Mouse (Mus musculus): ENCODE results near the gene Tsfm.
"Not testable (repeated sequence)": the region's sequence is repeated elsewhere in the genome, so short reads cannot be mapped to it uniquely, and the experiment has no call there.

Tsfm gene

DNA sequence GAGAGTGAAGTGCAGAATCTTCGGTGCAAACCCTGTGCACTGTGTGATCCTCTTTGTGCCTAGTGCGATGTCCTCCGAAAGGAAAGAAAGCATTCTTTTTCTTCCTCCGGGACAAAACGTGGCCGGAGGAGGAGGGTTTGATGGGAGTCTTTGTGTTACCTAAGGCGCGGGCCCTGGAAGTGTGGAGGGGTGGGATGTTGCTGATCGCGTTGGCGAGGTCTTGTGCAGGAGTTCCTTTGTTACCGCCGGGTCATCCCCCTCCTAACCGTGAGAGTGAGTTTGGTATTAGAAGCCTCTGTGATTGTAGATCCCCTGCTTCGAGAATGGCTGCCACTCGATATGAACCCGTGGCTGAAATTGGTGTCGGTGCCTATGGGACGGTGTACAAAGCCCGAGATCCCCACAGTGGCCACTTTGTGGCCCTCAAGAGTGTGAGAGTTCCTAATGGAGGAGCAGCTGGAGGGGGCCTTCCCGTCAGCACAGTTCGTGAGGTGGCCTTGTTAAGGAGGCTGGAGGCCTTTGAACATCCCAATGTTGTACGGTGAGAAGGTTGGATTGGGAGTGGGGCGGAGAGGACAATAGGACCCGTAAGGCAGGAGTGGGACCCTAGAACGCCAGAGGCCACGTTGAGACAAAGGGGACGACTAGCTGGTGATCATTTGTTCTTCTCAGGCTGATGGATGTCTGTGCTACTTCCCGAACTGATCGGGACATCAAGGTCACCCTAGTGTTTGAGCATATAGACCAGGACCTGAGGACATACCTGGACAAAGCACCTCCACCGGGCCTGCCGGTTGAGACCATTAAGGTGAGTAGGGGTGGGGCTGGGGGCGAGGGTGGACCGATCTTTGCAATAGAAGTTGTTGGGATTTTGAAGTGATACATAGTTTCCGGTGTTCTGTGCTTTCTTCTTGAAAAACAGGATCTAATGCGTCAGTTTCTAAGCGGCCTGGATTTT, 33.6 kb upstream of the Tsfm start:
- DNase-seq: peak in 1 of 2 experiments; percentile 50

DNA sequence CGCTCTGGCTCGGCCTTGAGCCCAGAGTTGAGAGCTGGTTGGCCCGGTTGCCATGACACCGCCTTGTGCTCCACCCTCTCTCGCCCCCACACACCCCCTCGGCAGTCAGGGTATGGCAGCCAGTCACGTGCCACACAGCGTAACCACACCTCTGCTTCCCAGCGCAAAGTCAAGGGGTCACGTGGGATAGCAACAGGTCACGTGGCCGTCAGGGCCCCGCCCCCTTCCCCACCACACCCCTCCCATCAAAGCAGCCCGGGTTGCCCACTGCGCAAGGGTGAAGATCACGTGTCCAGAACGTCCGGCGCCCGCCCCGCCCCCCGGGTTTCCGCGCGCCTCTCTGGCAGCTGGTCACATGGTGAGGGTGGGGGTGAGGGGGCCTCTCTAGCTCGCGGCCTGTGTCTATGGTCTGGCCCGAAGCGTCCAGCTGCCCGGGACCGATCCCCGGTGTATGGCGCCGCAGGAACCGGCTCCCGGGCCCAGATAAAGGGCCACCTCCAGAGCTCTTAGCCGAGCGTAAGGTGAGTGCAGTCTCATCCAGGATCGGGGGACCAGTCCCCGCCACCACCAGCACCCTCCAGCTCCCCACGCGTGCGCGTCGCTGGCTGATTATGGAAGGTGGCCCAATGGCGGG, 32.7 kb upstream of the Tsfm start, which contains the start of gene Cdk4:
Cdk4 (plus strand) TSS at position 296 of the 634 bp plus-strand sequence.
- peak; percentile 98 to 99 for DNase-seq

DNA sequence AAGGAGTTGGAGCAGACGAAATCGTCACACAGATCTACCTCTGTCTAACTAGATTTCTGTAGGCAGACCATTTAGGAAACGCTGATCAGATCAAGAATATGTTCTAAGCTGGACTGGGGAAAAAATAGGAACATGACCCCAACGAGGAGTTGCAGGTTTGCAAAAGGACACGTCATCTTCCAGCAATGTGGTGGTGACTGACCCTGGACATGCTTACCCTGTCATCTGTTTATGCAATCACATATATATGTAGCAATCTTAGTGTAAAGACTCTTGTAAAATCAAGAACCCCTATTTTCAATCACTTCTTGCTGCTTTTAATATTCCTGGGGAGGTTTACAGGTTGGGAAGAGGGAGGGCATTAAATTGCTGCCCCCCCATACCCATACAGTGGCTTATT, 31.9 kb upstream of the Tsfm start:
- DNase-seq: no peak

DNA sequence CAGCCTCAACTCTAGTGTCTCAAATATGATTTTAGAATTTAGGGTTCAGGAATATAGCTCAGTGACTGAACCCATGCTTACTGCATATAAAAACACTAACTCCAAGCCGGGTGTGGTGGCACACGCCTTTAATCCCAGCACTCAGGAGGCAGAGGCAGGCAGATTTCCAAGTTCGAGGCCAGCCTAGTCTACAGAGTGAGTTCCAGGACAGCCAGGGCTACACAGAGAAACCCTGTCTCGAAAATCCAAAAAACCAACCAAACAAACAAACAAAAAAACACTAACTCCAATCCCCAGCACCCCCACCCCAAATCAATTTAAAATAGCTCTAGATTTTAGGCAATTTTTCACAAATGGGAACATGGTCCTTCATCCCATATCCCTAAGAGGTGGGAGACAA, 31.5 kb upstream of the Tsfm start:
- not testable (repeated sequence) for DNase-seq

DNA sequence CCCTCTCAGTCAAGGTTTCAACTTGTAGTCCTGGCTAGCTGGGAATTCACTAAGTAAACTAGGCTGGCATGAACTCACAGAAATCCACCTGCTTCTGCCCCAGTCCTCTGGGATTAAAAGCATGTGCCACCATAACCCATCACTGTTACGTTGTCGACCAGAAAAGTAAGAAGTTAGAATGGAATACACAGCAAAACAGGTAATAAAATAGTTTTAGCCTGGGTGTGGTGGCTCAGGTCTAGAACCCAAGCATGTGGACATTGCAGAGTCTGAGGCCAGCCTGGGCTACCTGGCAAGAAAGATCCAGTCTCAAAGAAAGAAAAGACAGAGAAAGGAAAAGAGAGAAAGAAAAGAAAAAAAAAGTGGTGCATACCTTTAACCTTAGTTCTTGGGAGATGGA, 30.9 kb upstream of the Tsfm start:
- DNase-seq: no peak

DNA sequence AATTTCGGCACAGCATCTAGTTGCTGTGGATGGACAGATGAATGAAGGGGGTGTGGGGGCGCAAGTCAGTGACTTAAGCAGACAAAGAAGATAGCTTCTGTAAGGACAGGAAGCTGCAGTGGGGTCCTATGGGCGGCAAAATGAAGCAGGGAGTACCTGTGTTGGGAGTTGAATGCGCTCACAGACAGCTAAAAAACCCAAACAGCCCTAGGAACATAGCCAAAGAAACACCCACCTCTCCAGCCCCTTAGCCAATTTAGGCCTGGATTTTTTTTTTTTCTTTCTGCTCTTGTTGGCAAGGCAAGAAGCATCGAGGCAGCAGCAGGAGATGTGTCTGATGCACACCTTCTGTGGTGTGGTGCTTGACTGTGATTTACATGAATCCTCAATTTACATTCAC, 30.4 kb upstream of the Tsfm start:
- DNase-seq: peak in 1 of 2 experiments; percentile 30

DNA sequence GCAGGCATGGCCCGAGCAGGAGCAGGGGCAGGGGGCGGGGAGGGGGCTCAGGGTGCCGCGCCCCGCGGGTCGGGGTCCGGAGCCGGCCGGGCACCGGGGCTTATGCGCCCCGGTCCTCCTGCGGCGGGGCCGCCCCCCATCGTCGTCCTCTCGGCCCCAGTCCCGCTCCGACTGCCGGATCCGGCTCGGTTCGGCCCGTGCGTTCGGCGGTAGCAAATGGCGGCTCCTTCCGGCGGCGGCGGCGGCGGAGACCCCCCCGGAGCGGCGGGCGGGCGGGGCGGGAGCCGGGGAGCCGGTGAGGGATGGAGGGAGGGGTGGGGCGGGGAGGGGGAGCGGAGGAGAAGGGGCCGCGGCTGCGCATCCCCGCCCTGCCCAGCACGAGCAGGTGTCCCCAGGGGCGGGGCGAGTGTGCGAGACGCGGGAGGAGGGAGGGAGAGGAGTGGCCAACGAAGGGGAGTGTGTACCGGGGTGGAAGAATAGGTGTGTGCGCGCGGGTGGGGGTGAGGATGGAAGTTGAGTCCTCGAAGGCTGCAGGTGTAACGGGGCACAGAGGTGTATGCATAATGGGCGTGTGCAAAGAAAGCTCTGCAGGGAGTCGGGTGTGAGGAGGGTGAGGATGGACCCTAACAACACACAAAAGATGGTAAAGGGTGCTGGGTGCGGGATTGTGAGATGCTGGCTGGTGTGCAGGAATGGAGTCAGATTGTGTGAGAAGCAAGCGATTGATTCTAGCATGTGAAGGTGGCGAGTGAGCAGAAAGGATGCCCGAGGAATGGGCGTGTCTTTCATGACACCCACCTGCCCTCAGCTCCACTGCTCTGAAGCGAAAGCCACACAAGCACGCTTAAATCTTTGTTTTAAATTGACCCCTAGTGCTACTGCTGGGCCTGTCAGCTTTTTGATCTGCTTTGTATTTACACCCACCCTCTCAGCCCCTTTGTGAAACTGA, 29.6 kb upstream of the Tsfm start, which contains the start of gene March9:
March9 (minus strand) TSS at position 217 of the 949 bp plus-strand sequence.
- DNase-seq: peak; percentile 85 to 95

DNA sequence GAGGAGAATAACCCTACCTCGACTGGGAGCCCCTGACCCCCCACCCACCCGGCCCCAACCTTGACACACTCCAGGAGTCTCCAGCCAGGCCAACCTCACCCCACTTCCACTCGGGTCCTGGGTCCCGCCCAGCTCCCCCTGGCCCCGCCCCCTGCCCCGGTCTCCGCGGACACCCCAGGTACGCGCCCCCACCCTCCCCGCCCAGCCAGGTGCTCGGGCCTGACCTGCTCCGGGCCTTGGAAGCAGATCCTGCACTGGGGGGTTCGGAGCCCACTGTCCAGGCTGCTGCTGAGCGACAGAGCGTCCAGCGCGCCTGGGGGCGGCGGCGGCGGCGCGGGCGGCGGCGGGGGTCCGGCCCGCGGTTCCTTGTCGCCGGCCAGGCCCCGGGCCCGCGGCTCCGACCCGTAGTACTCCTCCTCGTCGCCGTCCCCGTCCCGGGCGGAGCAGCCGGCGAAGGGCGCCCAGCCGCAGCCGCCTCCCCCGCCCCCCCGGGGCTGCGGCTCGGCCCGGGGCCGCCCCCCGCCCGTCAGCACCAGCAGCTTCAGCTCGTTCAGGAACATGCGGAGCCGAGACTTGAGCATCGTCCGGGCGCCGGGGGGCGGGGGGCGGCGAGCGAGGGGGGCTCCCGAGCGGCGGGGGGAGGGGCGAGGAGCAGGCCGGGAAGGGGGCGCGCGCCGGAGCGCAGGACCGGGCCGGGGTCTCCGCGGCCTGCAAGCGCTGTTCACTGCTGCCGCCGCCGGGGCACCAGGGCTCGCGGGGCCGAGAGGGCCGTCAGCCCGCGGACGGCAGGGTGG, 28.7 kb upstream of the Tsfm start:
- peak in 1 of 2 experiments; percentile 57 for DNase-seq

DNA sequence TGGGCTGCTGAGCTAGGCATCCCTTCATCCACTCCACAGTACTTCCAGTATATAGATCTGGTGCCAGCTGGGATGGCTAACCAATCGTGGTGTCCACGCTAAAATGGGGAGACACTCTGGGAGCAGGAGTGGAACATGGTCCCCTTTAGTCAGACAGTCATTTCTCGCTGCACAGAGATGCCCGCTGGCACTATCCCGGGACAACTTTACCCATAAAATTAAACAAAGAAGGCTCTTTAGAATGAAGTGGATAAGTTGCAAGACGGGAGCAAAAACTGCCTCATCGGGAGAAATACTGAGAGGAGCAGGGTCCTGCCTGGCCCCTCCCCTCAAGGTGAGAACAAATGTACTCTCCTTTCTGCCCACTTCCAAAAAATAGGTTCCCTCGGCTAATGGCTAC, 28.1 kb upstream of the Tsfm start:
- DNase-seq: no peak

DNA sequence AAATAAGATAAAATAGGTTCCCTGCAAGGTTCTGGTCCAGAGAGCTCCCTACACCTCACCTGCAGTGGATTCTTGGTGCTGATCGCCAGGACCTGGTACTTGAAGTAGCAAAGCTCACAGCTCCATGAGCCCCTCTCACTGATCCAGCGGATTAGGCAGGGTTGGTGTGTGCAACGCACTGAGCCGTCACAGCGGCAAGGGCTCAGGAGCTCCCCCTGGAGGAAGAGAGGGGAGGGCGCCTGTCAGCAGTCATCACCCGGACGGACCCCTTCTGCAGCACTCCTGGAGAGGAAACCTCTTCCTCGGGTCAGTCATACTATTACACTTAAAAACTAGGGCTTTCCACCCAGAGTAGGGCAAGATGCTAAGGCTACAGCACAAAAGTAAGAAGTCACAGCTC, 27.5 kb upstream of the Tsfm start:
- peak; percentile 81 to 83 for DNase-seq

DNA sequence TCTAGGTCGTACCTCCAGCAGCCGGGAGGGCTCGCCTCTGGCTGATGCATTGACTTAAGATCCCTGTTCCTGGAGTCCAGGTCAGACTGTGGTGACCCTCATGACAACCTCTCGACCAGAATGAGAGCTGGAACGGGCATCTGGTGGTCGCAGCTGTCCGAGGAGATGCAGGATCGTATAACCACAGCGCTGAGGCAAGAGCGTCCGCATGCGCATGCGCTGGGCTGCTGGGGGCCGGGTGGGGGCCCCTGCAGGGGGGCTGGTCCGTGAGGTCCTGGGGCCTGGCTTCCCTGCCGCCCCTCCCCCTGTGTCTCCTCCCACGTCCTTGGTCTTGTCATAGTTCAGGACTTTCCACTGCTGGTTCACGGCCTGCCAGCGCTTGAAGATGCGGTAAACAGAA, 25.9 kb upstream of the Tsfm start:
- DNase-seq: no peak

DNA sequence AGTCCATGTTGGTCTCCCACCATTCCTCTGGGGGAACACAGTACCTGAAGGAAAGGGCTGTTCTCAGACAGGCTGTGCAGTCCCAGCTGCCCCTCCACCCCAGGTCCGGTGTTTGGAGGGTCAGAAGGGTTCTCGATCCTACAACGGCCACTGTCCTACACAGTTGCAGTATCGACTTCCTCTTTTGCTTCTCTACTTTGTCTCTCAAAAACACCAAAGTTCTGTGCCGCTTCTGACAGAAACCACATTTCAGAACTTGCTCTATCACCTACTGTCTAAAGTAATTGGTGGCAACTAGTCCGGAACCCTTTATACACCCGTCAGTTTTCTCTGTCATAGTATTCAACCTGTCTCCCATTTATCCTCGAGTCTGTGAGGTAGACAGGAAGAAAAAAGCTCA, 24.8 kb upstream of the Tsfm start:
- no peak for DNase-seq

DNA sequence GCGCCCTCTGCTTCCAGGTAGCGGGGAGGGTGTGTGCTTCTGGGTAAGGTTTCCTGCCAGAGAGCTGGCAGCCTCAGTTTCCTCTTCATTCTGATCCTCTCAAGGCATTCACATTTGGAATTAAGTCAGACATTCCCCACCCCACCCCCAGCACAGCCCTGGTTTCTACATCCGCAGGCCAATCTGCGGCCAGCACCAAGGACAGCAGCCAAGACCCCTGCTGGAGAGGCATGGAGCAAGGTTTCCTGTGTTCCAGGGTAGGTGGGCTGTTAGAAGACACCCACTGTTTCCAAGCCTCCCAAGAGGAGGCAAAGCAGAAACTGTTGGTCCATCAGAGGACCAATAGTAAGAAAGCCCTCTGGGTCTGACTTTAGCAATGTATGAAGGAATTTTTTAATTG, 24.0 kb upstream of the Tsfm start:
- no peak for DNase-seq

DNA sequence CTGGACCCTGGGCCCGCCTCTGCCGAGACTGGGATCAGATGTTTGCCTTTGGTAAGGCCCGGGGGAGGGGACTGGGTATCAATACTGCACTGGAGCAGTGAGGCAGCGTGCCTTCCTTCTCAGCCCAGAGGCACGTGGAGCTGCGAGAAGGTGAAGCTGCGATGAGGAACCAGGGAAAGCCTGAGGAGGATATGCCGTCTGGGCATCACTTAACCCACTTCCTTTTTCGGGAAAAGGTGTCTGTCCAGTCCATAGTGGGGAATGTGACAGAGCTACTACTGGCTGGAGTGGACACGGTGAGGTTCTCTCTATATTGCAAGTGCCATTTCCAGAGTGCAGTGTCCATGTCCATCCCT, 19.5 kb upstream of the Tsfm start:
- no peak for DNase-seq

DNA sequence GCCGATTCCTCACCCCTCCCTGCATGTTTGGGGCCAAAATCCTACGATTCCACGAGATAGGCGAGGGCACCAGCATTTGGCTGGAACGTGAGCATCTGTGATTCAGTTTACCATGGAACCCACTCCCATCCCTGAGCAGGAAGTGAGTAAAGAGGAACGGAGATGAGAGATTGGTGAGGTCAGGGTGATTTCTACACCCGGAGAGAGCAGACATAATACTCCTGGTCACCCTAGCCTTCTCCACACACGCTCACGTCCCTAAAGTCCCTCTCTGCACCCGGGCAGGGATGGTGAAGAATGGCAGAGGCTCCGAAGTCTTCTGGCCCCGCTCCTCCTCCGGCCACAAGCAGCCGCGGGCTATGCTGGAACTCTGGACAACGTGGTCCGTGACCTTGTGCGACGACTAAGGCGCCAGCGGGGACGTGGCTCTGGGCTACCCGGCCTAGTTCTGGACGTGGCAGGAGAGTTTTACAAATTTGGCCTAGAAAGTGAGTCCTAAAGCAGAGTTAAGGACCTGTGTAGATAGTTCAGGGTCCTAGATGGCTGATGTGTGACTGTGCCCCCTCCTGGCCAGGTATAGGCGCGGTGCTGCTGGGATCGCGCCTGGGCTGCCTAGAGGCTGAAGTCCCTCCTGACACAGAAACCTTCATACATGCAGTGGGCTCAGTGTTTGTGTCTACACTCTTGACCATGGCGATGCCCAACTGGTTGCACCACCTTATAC, 18.9 kb upstream of the Tsfm start:
- DNase-seq: peak; percentile 43 to 57

DNA sequence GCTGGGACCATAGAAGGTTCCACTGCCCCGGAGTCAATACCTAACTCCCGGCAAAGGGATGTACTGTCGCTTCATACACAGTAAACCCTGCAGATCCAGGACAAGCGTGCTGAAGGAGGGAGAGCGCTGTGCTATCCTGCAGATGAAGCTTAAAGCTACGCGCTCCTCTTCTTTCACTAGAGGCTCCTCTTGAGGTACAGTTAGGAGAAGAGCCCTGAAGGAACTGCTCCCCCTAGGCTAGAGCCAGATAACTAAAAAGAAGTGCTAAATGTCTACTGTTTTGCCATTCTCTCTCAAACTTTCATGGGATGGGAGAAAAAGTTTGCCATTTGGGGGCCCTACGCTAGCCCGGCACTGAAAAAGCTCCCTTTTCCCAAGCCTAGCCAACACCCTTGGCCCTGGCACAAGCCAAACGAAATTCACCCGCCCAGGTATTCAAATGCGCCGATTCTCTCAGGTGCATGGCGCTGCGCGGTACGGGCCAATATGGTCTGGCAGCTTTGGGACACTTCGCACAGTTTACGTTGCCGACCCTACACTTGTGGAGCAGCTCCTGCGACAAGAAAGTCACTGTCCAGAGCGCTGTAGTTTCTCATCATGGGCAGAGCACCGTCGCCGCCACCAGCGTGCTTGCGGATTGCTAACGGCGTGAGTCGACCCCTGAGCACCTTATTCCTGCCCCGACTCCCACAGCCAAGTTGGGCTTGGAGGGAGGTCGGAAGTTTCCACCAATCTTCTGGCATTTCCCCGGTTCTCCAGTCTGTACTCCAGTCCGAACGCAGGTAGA, 18.2 kb upstream of the Tsfm start:
- peak; percentile 33 to 49 for DNase-seq

DNA sequence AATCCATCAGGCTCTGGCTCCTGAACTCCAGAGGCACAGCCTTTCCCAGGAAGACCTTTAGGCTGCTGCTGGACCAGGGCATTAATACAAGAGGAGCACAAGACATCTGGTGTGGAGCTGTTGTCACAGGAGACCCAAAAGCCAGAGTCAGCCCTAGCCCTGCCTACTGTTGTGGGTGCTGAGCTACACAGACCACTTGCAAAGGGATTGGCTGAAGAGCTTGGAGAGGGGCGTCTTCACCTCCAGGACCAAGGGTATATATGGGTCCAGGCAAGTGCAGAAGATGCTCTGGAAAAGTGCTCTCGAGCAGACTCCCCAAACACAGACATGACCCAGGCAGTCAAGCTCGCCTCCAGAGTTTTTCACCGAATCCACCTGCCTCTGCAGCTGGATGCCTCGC, 17.3 kb upstream of the Tsfm start, which contains the start of gene Cyp27b1:
Cyp27b1 (plus strand) TSS at position 297 of the 400 bp plus-strand sequence.
- peak; percentile 20 to 56 for DNase-seq

DNA sequence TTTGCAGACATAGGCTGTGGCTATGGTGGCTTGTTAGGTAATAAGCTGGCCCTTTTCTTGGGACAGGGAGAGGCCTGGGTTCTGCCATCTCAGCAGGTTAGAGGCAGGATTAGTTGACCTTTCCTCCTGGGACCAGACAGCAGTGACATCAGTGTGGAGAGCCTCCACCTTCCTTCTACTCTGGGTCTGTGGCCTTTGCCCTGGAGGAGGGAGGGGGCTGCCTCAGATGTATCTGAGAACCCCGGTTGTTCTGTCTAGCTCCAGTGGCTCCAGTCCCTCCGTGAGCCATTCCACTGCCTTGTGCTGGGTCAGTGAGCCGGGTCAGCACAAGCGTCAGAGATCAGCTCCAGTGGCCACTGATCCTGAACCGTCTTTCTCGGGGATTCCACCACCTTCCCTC, 12.5 kb upstream of the Tsfm start:
- DNase-seq: peak; percentile 81 to 96

DNA sequence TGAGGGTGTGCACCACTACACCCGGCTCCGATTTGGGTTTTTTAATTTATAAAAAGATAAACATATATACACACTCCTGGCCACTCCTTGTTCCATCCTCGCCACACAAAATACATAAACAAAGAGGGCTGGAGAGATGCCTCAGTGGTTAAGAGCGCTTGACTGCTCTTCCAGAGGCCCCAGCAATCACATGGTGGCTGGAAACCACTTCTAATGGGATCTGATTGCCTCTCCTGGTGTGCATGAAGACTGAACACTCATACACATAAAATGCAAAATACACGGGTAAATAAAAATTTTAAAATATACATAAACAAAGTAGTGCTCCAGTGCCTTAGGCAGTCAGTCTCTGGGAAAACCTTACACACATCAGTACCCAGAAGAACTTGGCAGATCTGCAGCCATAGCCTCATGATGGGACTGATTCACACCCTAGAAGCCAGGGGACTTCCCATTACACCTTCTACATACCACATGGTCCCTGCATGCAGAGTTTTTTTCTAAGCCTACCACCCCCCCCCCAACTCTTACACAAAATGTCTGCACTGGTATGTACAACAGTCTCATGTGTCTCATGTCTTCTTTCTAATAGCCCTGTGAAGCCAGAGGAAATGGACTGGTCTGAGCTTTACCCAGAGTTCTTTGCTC, 12.0 kb upstream of the Tsfm start:
- DNase-seq: no peak
